Mouse (Mus musculus): Measurements from ENCODE around the gene Wfikkn2.

The Wfikkn2 gene

DNA sequence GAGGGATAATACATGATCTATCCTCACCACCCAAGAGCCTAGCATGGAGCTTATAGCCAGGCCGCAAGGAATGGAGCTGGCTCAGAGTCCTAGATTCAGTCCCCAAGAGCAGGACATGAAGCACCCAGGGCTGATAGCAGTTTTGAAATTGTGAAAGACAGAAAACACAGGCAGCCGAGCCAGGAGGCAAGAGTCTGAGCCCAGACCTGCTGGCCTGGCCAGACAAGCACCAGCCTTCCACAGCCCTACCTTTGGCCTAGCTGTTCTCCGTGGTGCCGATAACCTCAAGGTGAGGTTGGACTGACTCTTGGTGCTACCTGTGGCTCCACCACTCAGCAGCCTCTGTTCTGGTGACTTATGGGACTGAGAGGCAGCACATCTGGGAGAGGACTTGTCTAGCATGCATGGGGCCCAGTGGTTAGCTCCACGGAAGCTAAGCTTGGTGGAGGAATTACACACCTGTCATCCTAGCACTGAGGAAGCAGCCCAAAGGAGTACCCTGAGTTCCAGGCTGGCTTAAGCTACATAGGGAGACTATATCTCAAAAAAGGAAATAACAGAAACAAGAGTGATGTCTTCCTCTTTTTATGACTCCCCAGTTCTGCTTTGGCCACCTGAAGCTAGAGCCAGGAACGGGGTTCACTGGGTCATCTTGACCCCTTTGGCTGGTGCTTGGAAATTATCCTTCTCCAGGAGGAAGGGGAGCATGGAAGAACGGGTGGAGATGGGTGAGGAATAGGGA is 47.2 kb downstream of the Wfikkn2 start:
- no peak for DNase-seq (ENCODE audit: extremely low spot score, low spot score)

DNA sequence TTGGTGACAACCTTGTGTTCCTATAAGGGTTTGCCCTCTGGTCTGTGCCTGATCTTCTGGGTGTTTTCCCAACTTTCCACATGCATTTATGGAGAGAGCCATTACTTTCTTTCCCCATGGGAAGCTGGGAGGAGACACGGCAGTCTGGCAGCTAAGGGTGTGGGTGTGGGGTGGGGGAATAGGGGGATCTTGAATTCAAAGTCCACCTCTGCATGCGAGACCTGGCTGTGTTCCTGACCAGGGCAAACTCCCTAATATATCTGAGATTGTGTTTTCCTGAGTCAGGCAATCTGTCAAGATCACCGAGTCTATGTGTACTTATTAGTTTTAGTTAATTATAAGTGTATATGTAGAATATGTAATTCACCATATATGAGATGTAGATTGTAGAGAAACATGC is 49.5 kb downstream of the Wfikkn2 start:
- no peak for DNase-seq (ENCODE audit: extremely low spot score, low spot score)

DNA sequence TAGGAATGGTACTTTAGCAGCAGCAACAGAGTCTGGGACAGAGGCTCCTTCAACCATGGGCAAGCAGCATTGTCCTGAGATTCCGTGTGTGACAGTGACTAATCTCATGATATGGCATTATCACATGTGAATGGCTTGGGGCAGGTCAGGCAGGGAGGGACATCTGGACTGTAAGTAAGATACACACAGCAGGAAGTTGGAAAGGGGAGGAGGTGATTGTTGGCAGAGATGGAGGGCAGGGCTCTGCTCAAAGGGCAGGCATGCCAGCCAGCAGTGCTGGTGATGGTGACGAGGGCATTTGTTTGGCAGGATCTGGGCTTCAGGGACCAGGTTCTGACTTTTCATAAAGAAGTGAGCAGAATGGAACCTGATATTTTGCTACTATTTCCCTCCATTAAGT is 52.7 kb downstream of the Wfikkn2 start:
- DNase-seq (ENCODE audit: extremely low spot score, low spot score): no peak

DNA sequence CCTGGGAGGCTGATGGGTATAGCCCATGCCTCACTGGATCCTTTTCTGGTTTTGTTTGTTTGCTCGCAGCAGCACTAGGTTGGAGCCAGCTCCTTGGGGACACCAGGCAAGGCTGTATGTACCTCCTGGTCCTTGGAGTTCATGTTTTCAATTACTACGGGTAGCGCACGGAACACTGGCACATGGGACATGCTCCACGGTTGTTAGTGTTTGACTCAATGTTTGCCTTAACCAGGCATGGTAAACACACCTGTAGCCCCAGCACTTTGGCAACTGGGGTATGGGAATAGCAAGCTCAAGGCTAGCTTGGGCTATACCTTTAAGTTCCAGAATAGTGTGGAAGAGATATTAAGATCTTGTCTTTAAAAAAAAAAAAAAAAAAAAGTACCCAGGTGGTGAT is 55.1 kb downstream of the Wfikkn2 start:
- DNase-seq (ENCODE audit: extremely low spot score, low spot score): no peak

DNA sequence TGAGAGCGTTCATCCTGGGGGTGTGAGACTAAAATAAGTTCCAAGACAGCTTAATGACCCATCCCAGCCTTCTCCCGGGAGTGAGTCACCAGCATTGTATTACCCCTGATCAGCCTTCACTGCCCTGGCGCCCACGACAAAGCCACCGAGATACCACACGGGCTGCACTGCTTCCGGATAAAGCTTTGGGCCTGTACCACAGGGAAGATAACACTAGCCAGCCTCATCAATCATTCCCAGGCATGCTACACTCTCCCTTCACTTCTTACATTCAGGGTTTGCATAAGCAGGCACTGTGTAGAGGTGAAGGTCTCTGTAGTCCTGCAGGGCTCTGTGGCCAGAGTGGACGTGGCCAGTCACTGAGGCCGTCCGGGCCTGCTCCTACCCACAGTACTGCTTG is 56.2 kb downstream of the Wfikkn2 start:
- DNase-seq (ENCODE audit: extremely low spot score, low spot score): no peak

All from neural tube, embryonic 10.5 days (tissue).